Mouse (Mus musculus): ENCODE data around the gene Rsf1. TPM values are rescaled to one million over a fixed set of nuclear protein-coding genes. Genes with fewer than 3 reads are reported as not detected.
A peak's percentile ranks its signal among the peaks of the same experiment; 100 is the strongest.

Rsf1 gene
- polyA plus RNA-seq, 1 experiment from 2014 or later: 9.5 TPM

- ATAC-seq: no peak
- H3K4me3 ChIP-seq (ENCODE audit: low read depth, low read length): no peak overlapping the region
- H3K27ac ChIP-seq (ENCODE audit: low read depth, low read length): no peak overlapping the region
- no peak overlapping the region for H3K9ac ChIP-seq (ENCODE audit: low read depth, low read length)
- H3K36me3 ChIP-seq (ENCODE audit: control insufficient read depth, insufficient read depth): peaks cover 13% of the 10 kb centered on the region
- H3K27me3 ChIP-seq (replicated peaks; ENCODE audit: control insufficient read depth, insufficient read depth, low read length): no peaks in the 10 kb centered on the region
- no peaks in the 10 kb centered on the region for H3K4me1 ChIP-seq (replicated peaks; ENCODE audit: control insufficient read depth, insufficient read depth, low read length)
- no peak for TF ChIP-seq CTCF (IDR thresholded peaks at IDR 0.05; ENCODE audit: low read depth)
- WGBS: 74% methylated on average over 4 of the region's 4 CpGs
- H3K4me2 ChIP-seq (replicated peaks; ENCODE audit: low read depth): no peak overlapping the region
- no peaks in the 10 kb centered on the region for H3K9me3 ChIP-seq (ENCODE audit: control insufficient read depth)
These were observed 71.0 kb downstream of the Rsf1 start for GRCm38 (mm10) chr7:97650729-97651128.

- H3K36me3 ChIP-seq (ENCODE audit: control insufficient read depth, insufficient read depth): peaks cover 27% of the 10 kb centered on the region
- H3K27me3 ChIP-seq (replicated peaks; ENCODE audit: control insufficient read depth, insufficient read depth, low read length): no peaks in the 10 kb centered on the region
- H3K4me1 ChIP-seq (replicated peaks; ENCODE audit: control insufficient read depth, insufficient read depth, low read length): no peaks in the 10 kb centered on the region
- no peak overlapping the region for H3K4me3 ChIP-seq (ENCODE audit: low read depth, low read length)
- peak; percentile 53 for TF ChIP-seq CTCF (IDR thresholded peaks at IDR 0.05; ENCODE audit: low read depth)
- no peaks in the 10 kb centered on the region for H3K9me3 ChIP-seq (ENCODE audit: control insufficient read depth)
- no peak overlapping the region for H3K9ac ChIP-seq (ENCODE audit: low read depth, low read length)
- no peak for ATAC-seq
- no peak overlapping the region for H3K27ac ChIP-seq (ENCODE audit: low read depth, low read length)
- no peak overlapping the region for H3K4me2 ChIP-seq (replicated peaks; ENCODE audit: low read depth)
- whole genome bisulfite sequencing: 87% methylated on average over 6 of the region's 6 CpGs
These were observed 76.5 kb downstream of the Rsf1 start for GRCm38 (mm10) chr7:97656144-97656543.

- Histone ChIP-seq H3K27ac (ENCODE audit: low read depth, low read length) (no peak overlapping the region), H3K4me2 (replicated peaks; ENCODE audit: low read depth) (no peak overlapping the region), H3K9ac (ENCODE audit: low read depth, low read length) (no peak overlapping the region), H3K4me3 (ENCODE audit: low read depth, low read length) (no peak overlapping the region), H3K27me3 (replicated peaks; ENCODE audit: control insufficient read depth, insufficient read depth, low read length) (no peaks in the 10 kb centered on the region), H3K4me1 (replicated peaks; ENCODE audit: control insufficient read depth, insufficient read depth, low read length) (no peaks in the 10 kb centered on the region), H3K9me3 (ENCODE audit: control insufficient read depth) (no peaks in the 10 kb centered on the region), H3K36me3 (ENCODE audit: control insufficient read depth, insufficient read depth) (peaks cover 29% of the 10 kb centered on the region)
- TF ChIP-seq CTCF (IDR thresholded peaks at IDR 0.05; ENCODE audit: low read depth): no peak
- ATAC-seq: no peak
- 91% methylated on average over 4 of the region's 4 CpGs for WGBS
These were observed 81.9 kb downstream of the Rsf1 start for GRCm38 (mm10) chr7:97661634-97662033.

GRCm38 (mm10) chr7:97679239-97679638 is 99.5 kb downstream of the Rsf1 start:
- Histone ChIP-seq H3K27ac (ENCODE audit: low read depth, low read length) (no peak overlapping the region), H3K4me1 (replicated peaks; ENCODE audit: control insufficient read depth, insufficient read depth, low read length) (no peaks in the 10 kb centered on the region), H3K9ac (ENCODE audit: low read depth, low read length) (no peak overlapping the region), H3K36me3 (ENCODE audit: control insufficient read depth, insufficient read depth) (peaks cover 36% of the 10 kb centered on the region), H3K9me3 (ENCODE audit: control insufficient read depth) (no peaks in the 10 kb centered on the region), H3K4me3 (ENCODE audit: low read depth, low read length) (no peak overlapping the region), H3K27me3 (replicated peaks; ENCODE audit: control insufficient read depth, insufficient read depth, low read length) (no peaks in the 10 kb centered on the region), H3K4me2 (replicated peaks; ENCODE audit: low read depth) (no peak overlapping the region)
- no peak for ATAC-seq
- peak; percentile 65 for TF ChIP-seq CTCF (IDR thresholded peaks at IDR 0.05; ENCODE audit: low read depth)
- 28% methylated on average over 1 of the region's 1 CpGs for WGBS

- H3K4me2 ChIP-seq (replicated peaks; ENCODE audit: low read depth): no peak overlapping the region
- H3K27me3 ChIP-seq (replicated peaks; ENCODE audit: control insufficient read depth, insufficient read depth, low read length): no peaks in the 10 kb centered on the region
- no peak overlapping the region for H3K27ac ChIP-seq (ENCODE audit: low read depth, low read length)
- no peaks in the 10 kb centered on the region for H3K9me3 ChIP-seq (ENCODE audit: control insufficient read depth)
- peaks cover 20% of the 10 kb centered on the region for H3K36me3 ChIP-seq (ENCODE audit: control insufficient read depth, insufficient read depth)
- H3K4me3 ChIP-seq (ENCODE audit: low read depth, low read length): no peak overlapping the region
- ATAC-seq: no peak
- TF ChIP-seq CTCF (IDR thresholded peaks at IDR 0.05; ENCODE audit: low read depth): no peak
- H3K9ac ChIP-seq (ENCODE audit: low read depth, low read length): no peak overlapping the region
- no peaks in the 10 kb centered on the region for H3K4me1 ChIP-seq (replicated peaks; ENCODE audit: control insufficient read depth, insufficient read depth, low read length)
- WGBS: 82% methylated on average over 2 of the region's 2 CpGs
These were observed 108.1 kb downstream of the Rsf1 start for GRCm38 (mm10) chr7:97687831-97688230.

GRCm38 (mm10) chr7:97695441-97695840 is 115.8 kb downstream of the Rsf1 start:
- Histone ChIP-seq H3K27ac (ENCODE audit: low read depth, low read length) (no peak overlapping the region), H3K9ac (ENCODE audit: low read depth, low read length) (no peak overlapping the region), H3K9me3 (ENCODE audit: control insufficient read depth) (no peaks in the 10 kb centered on the region), H3K36me3 (ENCODE audit: control insufficient read depth, insufficient read depth) (no peaks in the 10 kb centered on the region), H3K27me3 (replicated peaks; ENCODE audit: control insufficient read depth, insufficient read depth, low read length) (no peaks in the 10 kb centered on the region), H3K4me2 (replicated peaks; ENCODE audit: low read depth) (no peak overlapping the region), H3K4me3 (ENCODE audit: low read depth, low read length) (no peak overlapping the region), H3K4me1 (replicated peaks; ENCODE audit: control insufficient read depth, insufficient read depth, low read length) (peaks cover 5% of the 10 kb centered on the region)
- TF ChIP-seq CTCF (IDR thresholded peaks at IDR 0.05; ENCODE audit: low read depth): no peak
- WGBS: 95% methylated on average over 1 of the region's 1 CpGs
- no peak for ATAC-seq

- no peak for TF ChIP-seq CTCF (IDR thresholded peaks at IDR 0.05; ENCODE audit: low read depth)
- peak overlapping the region; percentile 91 for H3K9ac ChIP-seq (ENCODE audit: low read depth, low read length)
- H3K4me1 ChIP-seq (replicated peaks; ENCODE audit: control insufficient read depth, insufficient read depth, low read length): peaks cover 5% of the 10 kb centered on the region
- H3K36me3 ChIP-seq (ENCODE audit: control insufficient read depth, insufficient read depth): no peaks in the 10 kb centered on the region
- 33% methylated on average over 19 of the region's 19 CpGs for WGBS
- H3K27ac ChIP-seq (ENCODE audit: low read depth, low read length): peak overlapping the region; percentile 55; the same call in 1 of the 2 replicates
- H3K27me3 ChIP-seq (replicated peaks; ENCODE audit: control insufficient read depth, insufficient read depth, low read length): no peaks in the 10 kb centered on the region
- peak; percentile 49 for ATAC-seq
- H3K4me2 ChIP-seq (replicated peaks; ENCODE audit: low read depth): peak overlapping the region; percentile 74
- no peaks in the 10 kb centered on the region for H3K9me3 ChIP-seq (ENCODE audit: control insufficient read depth)
- H3K4me3 ChIP-seq (ENCODE audit: low read depth, low read length): peak overlapping the region; percentile 90
These were observed 116.4 kb downstream of the Rsf1 start for GRCm38 (mm10) chr7:97696133-97696505.
